Mouse (Mus musculus) testis, postnatal 10 days (tissue): Measurements from ENCODE around the gene Cbx8.

ENCODE experiments used
- DNase-seq: peaks from one replicate; pipeline ENCODE4 v3.0.0; 2021; ENCODE audit warnings: low spot score

Gene Cbx8

DNA sequence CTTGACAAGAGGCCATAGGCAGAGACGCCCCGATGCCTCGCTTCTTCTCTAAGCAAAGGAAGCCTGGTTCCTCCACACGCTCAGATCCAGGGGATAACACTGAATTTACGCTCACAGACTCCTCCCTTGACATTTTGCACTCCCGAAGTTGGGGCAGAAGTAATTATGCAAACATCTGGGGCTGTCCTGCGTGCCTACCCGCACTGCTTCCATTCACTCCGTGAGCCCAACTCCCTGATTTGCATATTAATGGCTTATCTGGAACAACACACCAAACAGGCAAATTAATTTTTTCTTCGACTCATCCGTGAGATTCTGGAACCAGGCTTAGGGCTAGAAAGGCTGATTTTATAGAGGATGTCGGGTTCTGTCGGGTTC, 7.4 kb upstream of the Cbx8 start:
- no peak for DNase-seq

DNA sequence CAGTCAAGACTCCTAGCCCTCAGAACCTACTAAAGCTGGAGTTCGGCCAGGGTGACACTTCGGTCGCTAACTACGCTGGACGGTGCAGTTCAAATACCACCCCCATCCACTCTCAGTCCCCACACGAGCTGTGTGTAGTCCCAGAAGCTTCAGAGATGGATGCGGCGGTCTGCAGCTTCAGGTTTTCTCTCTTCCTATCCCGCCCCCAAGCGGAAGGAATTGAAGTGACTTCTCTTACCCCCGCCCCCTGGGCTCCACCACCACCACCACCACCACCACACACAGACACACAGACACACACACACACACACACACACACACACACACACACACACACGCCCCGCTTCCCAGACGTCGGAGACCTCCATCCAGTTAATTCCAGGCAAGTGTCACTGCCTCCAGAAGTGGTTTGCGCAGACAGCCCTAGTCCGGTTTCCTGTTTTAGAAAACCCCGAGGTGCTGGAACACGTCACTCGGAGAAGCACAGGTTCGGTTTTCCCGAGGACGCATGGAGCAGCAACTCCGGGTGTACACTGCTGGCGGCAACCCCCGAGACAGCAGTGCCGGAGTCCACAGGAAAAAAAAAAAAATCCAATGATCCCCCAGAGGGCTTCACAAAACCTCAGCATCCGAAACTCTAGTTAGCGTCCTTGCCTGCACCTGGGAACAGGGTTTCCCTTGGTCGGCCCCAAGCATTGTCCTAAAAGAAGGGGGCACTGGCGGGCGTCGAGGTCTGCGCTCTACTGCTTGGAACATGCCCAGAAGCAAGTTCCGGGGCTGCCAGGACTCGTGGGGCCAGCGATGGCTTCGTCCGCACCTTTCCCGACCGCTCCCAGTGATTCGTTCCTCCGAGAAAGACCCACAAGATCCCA, 6.7 kb upstream of the Cbx8 start:
- DNase-seq, result no peak

DNA sequence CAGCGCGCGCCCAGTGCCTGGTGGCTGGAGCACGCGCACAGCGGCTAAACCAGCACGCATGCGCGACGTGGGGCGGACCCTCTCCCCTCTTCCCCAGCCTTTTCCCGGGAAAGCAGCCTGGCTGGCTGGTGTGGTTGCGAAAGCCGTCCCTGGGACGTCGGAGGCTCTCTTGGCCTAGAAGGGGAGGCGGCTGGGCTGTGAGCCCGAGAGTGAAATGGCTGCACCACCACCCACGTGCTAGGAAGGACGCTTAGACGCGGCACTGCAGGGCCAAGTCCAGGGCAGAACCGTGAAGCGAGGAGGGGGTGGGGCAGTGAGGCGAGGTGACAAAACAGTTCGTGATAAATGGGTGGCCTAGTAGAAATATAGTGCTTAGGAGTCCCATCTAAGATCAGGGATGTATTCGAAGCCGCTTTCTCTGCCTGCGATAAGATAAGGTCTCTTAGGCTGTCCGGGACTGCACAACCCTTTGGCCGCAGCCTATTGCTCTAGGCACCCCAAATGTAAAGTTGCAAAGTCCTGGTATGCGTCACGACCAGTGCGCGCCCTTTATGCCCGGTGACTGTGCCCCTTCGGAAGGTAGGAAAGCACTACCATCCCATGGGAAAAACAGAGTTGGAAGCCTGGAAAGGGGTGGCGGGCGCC, 6.0 kb upstream of the Cbx8 start:
- DNase-seq, result no peak

DNA sequence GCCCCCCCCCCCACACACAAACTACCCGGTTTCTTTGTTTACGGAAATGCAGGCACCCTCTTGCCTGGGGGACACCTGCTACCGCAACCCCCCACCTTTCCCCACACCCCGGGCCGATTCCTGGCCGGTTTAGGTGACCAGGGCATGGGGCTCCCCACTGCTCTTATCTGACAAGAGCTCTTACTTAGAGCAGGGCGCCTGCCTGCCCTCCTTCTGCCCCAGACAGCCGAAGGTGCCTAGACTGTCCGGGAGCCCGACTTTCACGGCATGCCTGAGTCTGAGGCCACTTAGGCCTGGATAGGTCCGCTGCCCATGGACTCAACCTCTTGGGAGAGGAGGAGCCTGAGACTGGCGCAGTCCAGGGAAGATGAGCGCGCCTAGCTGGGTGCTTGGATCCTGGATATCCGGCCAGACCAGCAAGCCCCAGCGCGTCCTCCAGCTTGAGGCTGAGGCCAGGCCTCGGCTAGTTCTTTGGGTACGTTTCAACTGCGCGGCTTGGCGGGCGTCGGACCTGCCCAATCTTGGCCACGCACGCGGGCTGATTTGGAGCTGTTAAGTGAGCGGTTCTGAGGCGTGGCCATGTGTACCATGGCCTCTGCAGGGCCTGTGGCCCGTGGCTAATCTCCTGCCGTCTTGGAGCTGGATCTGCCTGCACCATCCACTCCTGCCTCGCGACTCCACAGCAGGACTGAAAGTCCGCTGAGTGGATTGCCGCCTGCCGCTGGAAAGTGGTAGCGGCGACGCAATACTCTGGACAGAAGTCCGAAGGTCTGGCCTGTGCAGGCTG, 4.0 kb upstream of the Cbx8 start:
- no peak for DNase-seq

DNA sequence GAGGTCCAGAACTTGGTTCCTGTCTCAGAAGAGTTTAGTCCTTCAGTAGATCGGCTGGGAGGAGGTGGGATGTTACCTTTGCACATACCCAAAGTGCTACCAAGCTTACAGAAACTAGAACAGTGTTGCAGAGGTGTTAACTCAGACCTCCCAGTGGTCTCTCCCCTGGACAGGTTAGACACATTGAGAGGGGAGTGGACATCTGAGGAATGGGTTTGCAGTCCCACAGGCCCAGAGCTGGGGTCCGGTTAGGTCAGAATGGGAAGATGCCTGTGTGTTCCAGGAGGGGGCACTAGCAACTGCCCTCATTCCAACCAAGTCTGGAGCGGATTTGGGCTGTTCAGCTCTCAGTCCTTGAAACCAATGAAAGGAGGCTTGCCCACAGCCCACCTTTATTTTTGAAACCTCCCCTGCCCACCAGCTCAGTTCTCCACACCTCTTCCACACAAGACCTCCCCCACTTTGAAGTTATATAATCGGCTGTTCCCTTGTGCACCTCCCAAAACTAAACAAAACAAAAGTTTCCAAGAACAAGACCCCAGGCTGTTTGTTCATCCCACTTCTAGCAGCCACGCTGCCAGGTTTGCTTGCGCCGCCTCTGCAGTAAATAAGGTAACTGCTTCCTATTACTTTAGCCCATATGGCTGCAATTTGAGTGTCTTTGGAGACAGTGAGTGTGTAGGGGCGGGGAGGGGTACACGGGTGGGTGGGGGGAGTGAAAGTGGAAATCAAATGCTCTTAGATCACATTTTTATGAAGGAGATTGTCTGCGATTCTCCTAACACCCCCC, 3.2 kb upstream of the Cbx8 start:
- no peak for DNase-seq

DNA sequence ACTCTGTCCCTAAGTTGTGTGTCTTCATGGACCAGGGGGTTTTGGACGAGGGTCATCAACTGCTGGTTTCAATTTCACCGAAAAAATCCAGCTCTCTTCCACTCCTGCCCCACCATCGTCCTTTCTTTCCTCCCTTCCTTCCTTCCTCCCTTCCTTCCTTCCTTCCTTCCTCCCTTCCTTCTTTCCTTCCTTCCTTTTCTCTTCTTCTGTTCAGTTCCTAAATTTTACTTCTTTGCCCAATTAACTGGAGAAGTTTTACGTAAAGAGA, 2.4 kb upstream of the Cbx8 start:
- DNase-seq, result no peak

DNA sequence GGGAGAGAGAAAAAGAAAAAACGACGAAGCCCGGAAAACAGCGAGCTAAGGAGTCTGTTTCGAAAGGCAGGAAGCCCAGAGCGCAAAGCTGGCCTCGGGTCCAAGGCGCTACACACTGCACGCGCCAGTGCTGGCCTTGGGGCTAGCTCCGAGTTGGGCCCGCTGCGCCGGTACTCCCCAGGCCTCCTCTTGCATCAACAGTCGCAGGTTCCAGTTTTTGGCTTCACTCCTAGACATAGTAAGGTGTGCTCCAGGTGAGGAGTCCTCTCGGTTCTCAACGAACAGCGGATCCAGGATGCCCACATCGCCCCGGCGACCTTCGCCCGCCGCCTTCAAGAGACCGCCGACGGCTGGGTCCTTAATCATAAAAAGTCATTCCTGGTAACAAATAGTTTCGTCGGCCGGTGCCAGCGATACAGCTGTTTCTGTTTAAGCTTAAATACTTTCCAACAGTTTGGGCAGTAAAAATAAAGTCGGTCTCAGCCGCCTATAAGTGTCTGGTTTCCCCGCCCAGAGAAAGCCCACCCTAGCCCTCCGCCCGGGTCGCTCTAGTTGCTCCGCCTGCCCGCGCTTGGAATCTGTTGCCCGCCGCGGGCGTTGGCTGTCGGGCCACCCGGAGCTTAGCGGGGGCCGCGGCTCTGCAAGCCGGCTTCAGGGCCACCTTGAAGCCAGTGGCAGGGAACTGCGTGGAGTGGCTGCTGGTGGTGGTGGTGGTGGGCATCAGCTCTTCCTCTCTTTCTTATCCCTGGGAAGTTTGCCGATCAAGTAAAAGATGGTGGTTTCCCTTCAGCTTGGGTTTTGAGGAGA, 1.9 kb upstream of the Cbx8 start:
- DNase-seq, result no peak

DNA sequence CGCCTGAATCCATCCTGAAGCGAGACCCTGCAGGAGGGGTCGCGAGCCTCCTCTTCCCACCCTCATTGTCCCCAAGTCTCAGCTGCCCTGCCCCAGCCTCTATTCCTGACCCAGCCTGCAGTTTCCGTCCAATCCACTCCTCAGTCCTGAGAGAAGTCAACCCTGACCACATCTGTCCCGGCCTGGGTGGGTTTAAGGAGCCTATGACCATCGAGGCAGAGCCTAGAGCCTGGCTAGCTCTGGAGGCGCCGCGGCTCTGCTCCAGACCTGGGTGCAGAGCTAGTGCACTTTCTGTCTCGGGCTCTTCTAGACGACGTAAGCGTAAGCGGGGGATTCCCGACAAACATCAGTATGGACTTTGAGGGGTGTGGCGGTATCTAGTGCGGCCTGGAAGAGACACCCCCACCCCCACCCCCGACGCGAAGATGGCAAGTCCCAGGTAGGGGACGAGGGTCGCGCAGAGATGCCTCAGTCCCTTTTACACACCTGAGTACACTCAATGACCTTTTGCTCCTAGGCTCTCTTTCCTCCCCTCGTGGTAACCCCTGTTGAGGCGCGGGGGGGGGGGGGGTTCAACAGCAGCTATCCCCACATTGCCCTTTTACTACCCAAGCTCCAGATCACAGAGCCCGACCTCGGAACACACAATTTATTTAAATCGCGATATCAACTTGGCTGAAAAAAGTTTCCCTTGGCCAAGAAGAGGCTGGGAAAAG, 1.1 kb upstream of the Cbx8 start:
- no peak for DNase-seq

DNA sequence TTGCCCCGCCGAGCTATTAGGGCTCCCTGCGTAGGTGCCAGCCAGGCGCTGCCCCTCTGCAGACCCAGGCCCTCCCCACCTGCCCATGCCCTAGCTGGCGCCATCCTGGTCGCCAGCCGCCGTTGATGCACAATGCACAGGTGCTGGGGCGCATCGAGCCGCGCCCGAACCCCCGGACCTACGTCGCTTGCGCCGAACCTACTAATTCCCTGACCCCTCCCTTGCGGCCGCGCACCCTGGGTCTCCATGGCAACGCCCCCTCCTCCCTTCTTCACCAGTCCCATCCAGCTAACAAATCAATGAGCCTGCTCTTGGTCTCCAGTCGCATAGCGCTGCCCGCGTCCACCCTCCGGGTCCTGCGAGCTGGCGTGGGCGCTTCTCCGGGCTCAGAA, 552 bp upstream of the Cbx8 start:
- DNase-seq, result no peak

DNA sequence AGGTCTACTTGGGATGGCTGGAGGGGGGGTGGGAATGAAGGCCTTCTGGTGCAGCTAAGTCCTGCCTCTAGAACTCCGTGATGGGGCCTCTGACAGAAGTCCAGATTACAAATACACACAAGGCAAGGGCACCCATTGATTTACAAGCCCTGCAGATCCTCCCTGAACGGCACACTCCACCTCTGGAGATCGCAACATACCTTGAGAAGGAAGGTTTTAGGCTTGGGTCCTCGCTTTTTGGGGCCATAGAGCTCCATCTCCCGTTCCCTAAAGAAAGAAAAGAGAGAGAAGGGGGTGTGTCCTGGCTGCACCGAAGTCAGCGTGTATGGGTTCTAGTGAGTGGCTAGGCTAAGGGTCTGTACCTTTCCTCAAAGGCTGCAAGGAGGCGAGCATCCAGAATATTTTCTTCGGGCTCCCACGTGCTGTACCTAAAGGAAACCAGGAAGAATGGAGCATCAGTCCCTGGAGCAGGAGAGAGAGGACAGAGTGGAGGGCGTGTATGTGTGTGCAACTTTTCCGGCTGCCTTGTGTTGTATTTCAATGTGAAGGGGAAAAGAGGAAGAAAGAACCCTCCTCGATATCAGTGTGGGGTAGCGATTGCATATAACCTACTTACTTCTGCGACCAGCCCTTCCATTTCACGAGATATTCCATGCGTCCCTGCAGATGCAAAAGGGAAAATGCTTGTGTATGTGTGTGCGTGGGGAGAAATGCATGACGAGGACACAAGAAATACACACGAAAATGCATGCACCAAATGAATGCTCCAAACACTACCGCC, 847 bp downstream of the Cbx8 start:
- no peak for DNase-seq

DNA sequence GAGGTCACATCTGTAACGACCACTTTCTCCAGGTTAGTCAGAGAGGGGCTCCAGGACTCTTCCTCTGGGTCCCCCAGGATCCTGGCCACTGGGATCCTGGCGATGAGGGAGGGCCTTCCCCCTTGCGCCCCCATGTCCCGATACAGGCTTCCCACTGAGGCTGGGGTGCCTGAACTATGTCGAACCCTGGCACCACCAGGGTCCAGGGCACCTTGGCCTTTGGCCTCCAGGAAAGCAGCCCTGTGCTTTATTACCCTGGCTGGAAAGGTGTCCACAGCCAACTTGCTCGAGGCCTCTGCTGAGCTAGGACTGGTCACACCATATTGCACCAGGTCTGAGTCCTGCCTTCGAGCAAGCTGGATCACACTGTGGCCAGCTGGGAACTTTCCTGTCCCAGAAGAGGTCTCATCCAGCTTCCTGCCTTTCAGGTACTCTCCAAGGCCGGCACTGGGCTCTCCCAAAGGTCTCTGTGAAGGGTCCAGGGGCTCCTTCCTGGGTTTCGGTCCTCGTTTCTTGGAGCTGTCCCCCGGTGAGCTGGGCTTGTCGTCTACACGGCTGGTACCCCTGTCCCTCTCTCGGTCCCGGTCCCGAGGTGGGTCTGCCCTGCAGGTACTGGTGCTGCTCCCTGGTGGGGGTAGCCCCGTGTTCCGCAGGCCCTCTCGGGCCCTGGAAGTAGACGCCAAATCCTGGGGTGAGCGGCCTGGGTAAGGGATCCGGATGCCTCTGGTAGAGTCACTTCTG, 1.9 kb downstream of the Cbx8 start:
- no peak for DNase-seq

DNA sequence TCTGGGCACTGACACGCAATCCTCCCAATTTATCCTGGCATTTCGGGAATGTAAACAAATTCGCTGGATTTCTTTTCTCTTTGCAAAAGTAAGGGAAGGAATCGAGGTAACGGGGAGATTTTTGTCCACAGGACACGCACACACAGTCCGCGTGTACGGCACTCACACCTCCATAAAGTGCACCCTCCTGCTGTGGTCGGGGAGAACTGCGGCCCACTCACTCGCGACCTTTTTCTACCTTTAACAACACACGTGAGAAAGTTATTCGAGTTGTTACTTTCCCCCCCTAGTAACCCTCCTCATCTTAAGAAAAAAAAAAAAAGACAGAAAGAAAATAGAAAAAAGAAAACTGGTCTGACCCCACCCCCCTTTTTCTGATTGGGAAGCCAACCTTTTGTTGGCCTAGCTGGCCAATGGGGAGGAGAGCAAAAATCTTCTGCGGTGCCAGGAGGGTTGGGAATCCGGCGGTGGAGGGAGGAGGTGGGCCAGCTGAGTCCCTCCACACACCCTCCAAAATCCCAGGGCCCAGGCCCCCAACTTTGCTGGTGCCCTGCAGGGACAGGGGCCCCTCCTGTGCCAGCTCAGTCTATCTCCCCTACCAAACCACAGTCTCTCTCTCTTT, 2.9 kb downstream of the Cbx8 start:
- DNase-seq, result no peak

DNA sequence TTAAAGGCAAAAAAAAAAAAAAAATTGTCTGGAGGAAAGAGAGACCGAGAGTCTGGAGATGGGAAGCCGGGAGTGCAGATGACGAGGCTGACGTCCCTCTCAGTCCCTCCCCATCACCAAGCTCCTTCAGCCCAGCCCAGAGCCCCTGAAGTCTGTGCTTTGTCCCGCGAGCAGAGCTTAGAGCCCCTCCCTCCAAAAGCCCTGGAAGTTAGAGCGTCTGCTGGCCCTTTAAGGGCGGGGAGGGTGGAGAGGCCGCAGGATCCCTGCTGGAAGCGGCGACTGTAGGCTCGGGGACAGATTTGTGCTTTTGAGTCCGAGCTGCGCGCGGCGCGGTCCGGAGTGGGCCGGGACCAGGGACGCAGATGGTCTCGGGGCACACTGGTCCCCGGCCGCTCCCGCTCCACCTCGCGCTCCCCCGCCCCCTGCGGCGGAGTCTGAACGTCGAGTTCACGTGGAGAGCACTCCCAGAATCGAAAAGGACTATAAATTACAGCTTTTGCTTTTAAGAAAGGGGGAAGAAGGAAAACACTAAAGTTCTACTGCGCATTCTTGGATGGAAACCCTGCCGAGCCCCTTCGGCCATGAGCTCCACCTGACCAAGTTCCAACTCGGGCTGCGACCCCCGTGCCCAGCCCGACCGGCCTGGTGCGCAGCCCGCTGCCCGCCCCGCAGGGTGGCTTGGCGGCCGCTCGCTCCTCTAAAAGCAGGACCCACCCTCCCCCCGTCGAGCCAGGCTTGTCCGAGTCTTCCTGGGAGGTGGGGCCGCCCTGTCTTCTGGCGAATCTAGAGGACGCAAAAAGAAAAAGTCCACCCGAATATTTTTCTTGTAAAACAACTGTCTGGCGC, 3.6 kb downstream of the Cbx8 start:
- no peak for DNase-seq

DNA sequence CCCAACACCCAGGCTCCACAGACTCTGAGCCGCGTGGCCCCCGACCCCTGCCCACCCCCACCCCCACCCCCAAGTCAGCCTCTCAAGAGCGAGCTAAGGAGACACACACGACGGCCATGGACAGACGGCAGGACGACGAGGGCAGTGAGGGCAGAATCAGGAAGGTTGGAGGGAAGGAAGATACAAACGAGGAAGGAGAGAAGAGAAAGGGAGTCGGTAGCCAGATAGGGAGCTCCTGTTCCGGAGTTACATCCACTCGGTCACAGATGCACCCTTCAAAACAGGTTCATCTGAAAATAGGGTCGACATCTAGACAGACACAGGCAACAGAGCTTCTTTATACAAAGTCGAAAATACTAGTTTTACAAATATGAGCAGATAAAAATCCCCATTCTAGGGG, 4.3 kb downstream of the Cbx8 start:
- DNase-seq, result no peak

DNA sequence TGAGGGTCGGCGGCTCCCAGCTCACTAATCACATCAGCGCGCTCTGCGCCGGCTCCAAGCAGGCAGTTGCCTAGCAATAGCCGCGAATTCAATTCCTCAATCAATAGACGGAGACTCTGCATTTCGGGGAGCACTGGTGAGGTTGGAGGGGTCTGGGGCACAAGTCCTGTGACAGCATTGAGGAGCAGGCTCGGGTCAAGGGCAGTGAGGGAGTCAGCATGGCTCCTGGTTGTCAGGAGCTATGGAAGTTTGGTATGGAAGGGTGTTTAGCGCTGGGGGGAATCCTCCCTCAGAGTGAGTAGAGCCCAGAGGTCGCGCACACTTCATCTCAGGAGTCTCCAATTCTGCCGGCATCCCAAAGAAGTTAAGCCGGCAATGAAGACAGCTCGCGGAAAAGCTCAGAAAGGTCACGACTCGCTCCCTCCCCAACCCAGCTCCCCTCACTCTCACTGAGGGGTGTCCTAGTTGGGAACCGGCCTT, 5.0 kb downstream of the Cbx8 start:
- no peak for DNase-seq

DNA sequence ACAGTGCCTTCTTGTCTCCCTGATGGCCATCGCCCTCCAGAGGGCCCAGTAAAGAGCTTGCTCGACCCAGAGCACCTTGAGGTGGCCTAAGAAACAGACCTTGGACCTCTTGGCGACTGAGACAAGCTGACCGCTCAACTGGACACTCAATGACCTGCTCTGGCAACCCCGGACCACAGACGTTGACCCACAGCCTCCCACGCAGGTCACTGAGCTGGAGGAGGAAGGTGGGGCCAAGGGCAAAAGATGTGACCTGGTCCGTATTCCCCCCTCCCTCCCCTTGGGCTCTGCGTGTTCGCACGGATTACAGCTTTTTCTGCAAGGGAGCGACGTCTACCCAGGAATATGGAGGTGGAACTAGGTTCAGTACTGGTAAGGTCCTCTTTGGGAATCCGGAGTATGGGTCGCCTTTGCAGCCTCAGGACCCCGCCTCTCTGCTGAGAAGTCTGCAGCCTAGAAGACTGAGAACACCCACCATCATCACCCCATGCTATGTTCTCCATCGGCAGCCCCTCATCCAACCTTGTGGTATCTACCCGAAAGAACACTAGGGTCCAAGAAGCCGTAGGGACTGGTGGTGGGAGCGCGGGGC, 5.6 kb downstream of the Cbx8 start:
- no peak for DNase-seq

DNA sequence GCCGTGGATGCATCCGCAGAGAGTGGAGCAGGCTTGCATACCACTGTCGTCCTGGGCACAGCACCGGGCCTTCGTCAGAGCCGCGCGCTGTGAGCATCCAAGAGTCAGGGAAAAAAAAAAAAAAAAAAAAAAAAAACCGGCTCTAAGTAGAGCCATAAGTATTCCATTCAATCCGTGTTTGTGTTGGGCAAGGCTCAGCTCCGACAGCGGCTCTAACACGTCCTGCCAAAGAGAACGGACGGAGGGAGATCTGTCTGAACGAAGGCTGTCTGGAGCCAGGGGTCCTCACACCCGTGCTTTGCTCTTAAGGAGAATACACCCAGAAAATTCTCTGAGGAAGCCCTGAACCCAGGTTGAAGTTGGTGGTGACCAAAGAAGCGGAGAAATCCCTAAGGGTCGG, 6.1 kb downstream of the Cbx8 start:
- no peak for DNase-seq
